Mouse (Mus musculus): ENCODE data around the gene 1700003F12Rik. TPM values are rescaled to one million over a fixed set of nuclear protein-coding genes. Genes with fewer than 3 reads are reported as not detected.

The 1700003F12Rik gene
- polyA plus RNA-seq, 1 experiment from 2014 or later, result 0.54 TPM

- Histone ChIP-seq H3K27ac (ENCODE audit: low read depth, low read length) (no peak overlapping the region), H3K36me3 (ENCODE audit: control insufficient read depth, insufficient read depth, low read length) (peaks cover 35% of the 10 kb centered on the region), H3K27me3 (ENCODE audit: control insufficient read depth, insufficient read depth, low read length) (no peaks in the 10 kb centered on the region), H3K4me2 (replicated peaks; ENCODE audit: low read depth, low read length) (no peak overlapping the region), H3K9me3 (ENCODE audit: control insufficient read depth, low read length) (no peaks in the 10 kb centered on the region), H3K4me3 (ENCODE audit: low read length) (no peak overlapping the region), H3K9ac (ENCODE audit: low read depth, low read length) (no peak overlapping the region), H3K4me1 (ENCODE audit: control insufficient read depth, insufficient read depth, low read length) (no peaks in the 10 kb centered on the region)
- no peak for ATAC-seq (ENCODE audit: low FRiP score, low TSS enrichment)
- WGBS, result 95% methylated on average over 5 of the region's 5 CpGs
Observed at GRCm38 (mm10) chr2:154517424-154517823, 29.5 kb upstream of the 1700003F12Rik start.

- Histone ChIP-seq H3K36me3 (ENCODE audit: control insufficient read depth, insufficient read depth, low read length) (peaks cover 55% of the 10 kb centered on the region), H3K4me1 (ENCODE audit: control insufficient read depth, insufficient read depth, low read length) (no peaks in the 10 kb centered on the region), H3K4me3 (ENCODE audit: low read length) (no peak overlapping the region), H3K9me3 (ENCODE audit: control insufficient read depth, low read length) (no peaks in the 10 kb centered on the region), H3K27ac (ENCODE audit: low read depth, low read length) (no peak overlapping the region), H3K4me2 (replicated peaks; ENCODE audit: low read depth, low read length) (no peak overlapping the region), H3K27me3 (ENCODE audit: control insufficient read depth, insufficient read depth, low read length) (no peaks in the 10 kb centered on the region), H3K9ac (ENCODE audit: low read depth, low read length) (no peak overlapping the region)
- no peak for ATAC-seq (ENCODE audit: low FRiP score, low TSS enrichment)
Observed at GRCm38 (mm10) chr2:154521449-154521848, 25.4 kb upstream of the 1700003F12Rik start.

GRCm38 (mm10) chr2:154522334-154522733, 24.6 kb upstream of the 1700003F12Rik start:
- Histone ChIP-seq H3K4me1 (ENCODE audit: control insufficient read depth, insufficient read depth, low read length) (no peaks in the 10 kb centered on the region), H3K4me2 (replicated peaks; ENCODE audit: low read depth, low read length) (no peak overlapping the region), H3K27ac (ENCODE audit: low read depth, low read length) (no peak overlapping the region), H3K9ac (ENCODE audit: low read depth, low read length) (no peak overlapping the region), H3K4me3 (ENCODE audit: low read length) (no peak overlapping the region), H3K36me3 (ENCODE audit: control insufficient read depth, insufficient read depth, low read length) (peaks cover 50% of the 10 kb centered on the region), H3K27me3 (ENCODE audit: control insufficient read depth, insufficient read depth, low read length) (no peaks in the 10 kb centered on the region), H3K9me3 (ENCODE audit: control insufficient read depth, low read length) (no peaks in the 10 kb centered on the region)
- no peak for ATAC-seq (ENCODE audit: low FRiP score, low TSS enrichment)
- 90% methylated on average over 5 of the region's 5 CpGs for WGBS

- no peak for ATAC-seq (ENCODE audit: low FRiP score, low TSS enrichment)
- no peak overlapping the region for H3K9ac ChIP-seq (ENCODE audit: low read depth, low read length)
- H3K27me3 ChIP-seq (ENCODE audit: control insufficient read depth, insufficient read depth, low read length), result no peaks in the 10 kb centered on the region
- no peak overlapping the region for H3K4me3 ChIP-seq (ENCODE audit: low read length)
- no peaks in the 10 kb centered on the region for H3K9me3 ChIP-seq (ENCODE audit: control insufficient read depth, low read length)
- no peak overlapping the region for H3K27ac ChIP-seq (ENCODE audit: low read depth, low read length)
- WGBS, result 91% methylated on average over 2 of the region's 2 CpGs
- H3K4me1 ChIP-seq (ENCODE audit: control insufficient read depth, insufficient read depth, low read length), result no peaks in the 10 kb centered on the region
- H3K4me2 ChIP-seq (replicated peaks; ENCODE audit: low read depth, low read length), result no peak overlapping the region
- H3K36me3 ChIP-seq (ENCODE audit: control insufficient read depth, insufficient read depth, low read length), result peaks cover 49% of the 10 kb centered on the region; the same call in 1 of the 2 replicates
Observed at GRCm38 (mm10) chr2:154525285-154525684, 21.6 kb upstream of the 1700003F12Rik start.

GRCm38 (mm10) chr2:154526531-154526930, 20.4 kb upstream of the 1700003F12Rik start:
- ATAC-seq (ENCODE audit: low FRiP score, low TSS enrichment), result no peak
- no peak overlapping the region for H3K27ac ChIP-seq (ENCODE audit: low read depth, low read length)
- no peaks in the 10 kb centered on the region for H3K27me3 ChIP-seq (ENCODE audit: control insufficient read depth, insufficient read depth, low read length)
- H3K4me2 ChIP-seq (replicated peaks; ENCODE audit: low read depth, low read length), result no peak overlapping the region
- no peak overlapping the region for H3K9ac ChIP-seq (ENCODE audit: low read depth, low read length)
- H3K9me3 ChIP-seq (ENCODE audit: control insufficient read depth, low read length), result no peaks in the 10 kb centered on the region
- H3K36me3 ChIP-seq (ENCODE audit: control insufficient read depth, insufficient read depth, low read length), result peaks cover 51% of the 10 kb centered on the region
- WGBS, result 92% methylated on average over 3 of the region's 3 CpGs
- no peak overlapping the region for H3K4me3 ChIP-seq (ENCODE audit: low read length)
- H3K4me1 ChIP-seq (ENCODE audit: control insufficient read depth, insufficient read depth, low read length), result no peaks in the 10 kb centered on the region

- 76% methylated on average over 3 of the region's 3 CpGs for WGBS
- H3K4me1 ChIP-seq (ENCODE audit: control insufficient read depth, insufficient read depth, low read length), result no peaks in the 10 kb centered on the region
- no peak overlapping the region for H3K27ac ChIP-seq (ENCODE audit: low read depth, low read length)
- no peak for ATAC-seq (ENCODE audit: low FRiP score, low TSS enrichment)
- no peak overlapping the region for H3K4me3 ChIP-seq (ENCODE audit: low read length)
- no peaks in the 10 kb centered on the region for H3K9me3 ChIP-seq (ENCODE audit: control insufficient read depth, low read length)
- H3K9ac ChIP-seq (ENCODE audit: low read depth, low read length), result no peak overlapping the region
- no peak overlapping the region for H3K4me2 ChIP-seq (replicated peaks; ENCODE audit: low read depth, low read length)
- H3K27me3 ChIP-seq (ENCODE audit: control insufficient read depth, insufficient read depth, low read length), result no peaks in the 10 kb centered on the region
- H3K36me3 ChIP-seq (ENCODE audit: control insufficient read depth, insufficient read depth, low read length), result peaks cover 54% of the 10 kb centered on the region
Observed at GRCm38 (mm10) chr2:154532888-154533287, 14.0 kb upstream of the 1700003F12Rik start.

- H3K9me3 ChIP-seq (ENCODE audit: control insufficient read depth, low read length), result no peaks in the 10 kb centered on the region
- no peak overlapping the region for H3K4me2 ChIP-seq (replicated peaks; ENCODE audit: low read depth, low read length)
- H3K36me3 ChIP-seq (ENCODE audit: control insufficient read depth, insufficient read depth, low read length), result peaks cover 50% of the 10 kb centered on the region
- 91% methylated on average over 12 of the region's 12 CpGs for WGBS
- no peak overlapping the region for H3K27ac ChIP-seq (ENCODE audit: low read depth, low read length)
- ATAC-seq (ENCODE audit: low FRiP score, low TSS enrichment), result no peak
- H3K4me3 ChIP-seq (ENCODE audit: low read length), result no peak overlapping the region
- no peaks in the 10 kb centered on the region for H3K4me1 ChIP-seq (ENCODE audit: control insufficient read depth, insufficient read depth, low read length)
- H3K9ac ChIP-seq (ENCODE audit: low read depth, low read length), result no peak overlapping the region
- H3K27me3 ChIP-seq (ENCODE audit: control insufficient read depth, insufficient read depth, low read length), result no peaks in the 10 kb centered on the region
Observed at GRCm38 (mm10) chr2:154534704-154535270, 12.1 kb upstream of the 1700003F12Rik start.

GRCm38 (mm10) chr2:154538310-154538709, 8.6 kb upstream of the 1700003F12Rik start:
- H3K4me3 ChIP-seq (ENCODE audit: low read length), result no peak overlapping the region
- H3K9me3 ChIP-seq (ENCODE audit: control insufficient read depth, low read length), result no peaks in the 10 kb centered on the region
- no peak overlapping the region for H3K4me2 ChIP-seq (replicated peaks; ENCODE audit: low read depth, low read length)
- H3K27me3 ChIP-seq (ENCODE audit: control insufficient read depth, insufficient read depth, low read length), result no peaks in the 10 kb centered on the region
- 78% methylated on average over 2 of the region's 2 CpGs for WGBS
- H3K36me3 ChIP-seq (ENCODE audit: control insufficient read depth, insufficient read depth, low read length), result peaks cover 29% of the 10 kb centered on the region
- no peak for ATAC-seq (ENCODE audit: low FRiP score, low TSS enrichment)
- no peaks in the 10 kb centered on the region for H3K4me1 ChIP-seq (ENCODE audit: control insufficient read depth, insufficient read depth, low read length)
- H3K9ac ChIP-seq (ENCODE audit: low read depth, low read length), result no peak overlapping the region
- H3K27ac ChIP-seq (ENCODE audit: low read depth, low read length), result no peak overlapping the region

- WGBS, result 69% methylated on average over 3 of the region's 3 CpGs
- Histone ChIP-seq H3K27me3 (ENCODE audit: control insufficient read depth, insufficient read depth, low read length) (no peaks in the 10 kb centered on the region), H3K4me1 (ENCODE audit: control insufficient read depth, insufficient read depth, low read length) (no peaks in the 10 kb centered on the region), H3K27ac (ENCODE audit: low read depth, low read length) (no peak overlapping the region), H3K4me2 (replicated peaks; ENCODE audit: low read depth, low read length) (no peak overlapping the region), H3K9ac (ENCODE audit: low read depth, low read length) (no peak overlapping the region), H3K9me3 (ENCODE audit: control insufficient read depth, low read length) (no peaks in the 10 kb centered on the region), H3K4me3 (ENCODE audit: low read length) (no peak overlapping the region), H3K36me3 (ENCODE audit: control insufficient read depth, insufficient read depth, low read length) (peaks cover 27% of the 10 kb centered on the region)
- ATAC-seq (ENCODE audit: low FRiP score, low TSS enrichment), result no peak
Observed at GRCm38 (mm10) chr2:154538710-154539109, 8.2 kb upstream of the 1700003F12Rik start.

Data from kidney, embryonic 14.5 days (tissue).